Mouse (Mus musculus) gastrocnemius, adult 2 months (tissue): ENCODE data around the gene Rassf4. TPM values are rescaled to one million over a fixed set of nuclear protein-coding genes. Genes with fewer than 3 reads are reported as not detected.
A peak's percentile ranks its signal among the peaks of the same experiment; 100 is the strongest.

Source experiments
- DNase-seq: peaks from one replicate; pipeline ENCODE4 v3.0.0; 2022
- H3K27ac ChIP-seq: fragments of 200-600 bp; 2 replicates; pipeline ENCODE4 v1.8.1; 2022; ENCODE audit warnings: mild to moderate bottlenecking
- H3K4me3 ChIP-seq: fragments of 200-600 bp; 2 replicates; pipeline ENCODE4 v1.8.1; 2022; ENCODE audit warnings: mild to moderate bottlenecking, moderate library complexity
- CTCF ChIP-seq: fragments of 200-600 bp; IDR thresholded peaks from 2 replicates; pipeline ENCODE4 v1.8.1; 2022; ENCODE audit warnings: antibody characterized with exemption, mild to moderate bottlenecking, moderate library complexity
- intact Hi-C: fragments of 180-260 bp; cut with DNase I; formaldehyde crosslinking; loops from one replicate; pipeline ENCODE4 v1.15.1; 2025
- total RNA-seq, 2 experiments: library from RNA; stranded (reverse); gene quantifications; 2 replicates each; pipeline ENCODE4 v1.2.3; 2021

Rassf4 gene
- total RNA-seq, 2 experiments from 2014 or later = 1.7 to 2.3 TPM

DNA sequence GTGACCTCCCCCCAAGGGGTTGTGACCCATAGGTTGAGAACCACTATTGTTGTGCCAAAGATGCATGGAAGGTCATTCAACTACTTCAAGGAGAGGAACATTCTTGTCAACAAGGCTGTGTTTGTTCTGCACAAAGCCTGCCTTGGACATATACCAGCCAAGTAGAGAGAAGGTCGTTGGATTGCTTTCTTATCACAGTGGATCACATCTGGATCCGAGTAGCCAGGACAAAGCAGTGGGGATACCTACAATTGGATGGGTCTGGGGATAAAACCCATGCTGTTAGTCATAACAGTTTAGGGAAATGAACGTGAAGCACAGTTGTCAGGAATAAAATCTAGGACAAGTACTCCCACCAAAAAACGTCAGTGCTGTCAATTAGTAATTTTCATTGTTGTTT is 29.9 kb downstream of the Rassf4 start:
- no peak for DNase-seq
- no peak for TF ChIP-seq CTCF
- peak overlapping the region; percentile 74 for H3K27ac ChIP-seq
- intact Hi-C loops = no loop called here
- no peak overlapping the region for H3K4me3 ChIP-seq

DNA sequence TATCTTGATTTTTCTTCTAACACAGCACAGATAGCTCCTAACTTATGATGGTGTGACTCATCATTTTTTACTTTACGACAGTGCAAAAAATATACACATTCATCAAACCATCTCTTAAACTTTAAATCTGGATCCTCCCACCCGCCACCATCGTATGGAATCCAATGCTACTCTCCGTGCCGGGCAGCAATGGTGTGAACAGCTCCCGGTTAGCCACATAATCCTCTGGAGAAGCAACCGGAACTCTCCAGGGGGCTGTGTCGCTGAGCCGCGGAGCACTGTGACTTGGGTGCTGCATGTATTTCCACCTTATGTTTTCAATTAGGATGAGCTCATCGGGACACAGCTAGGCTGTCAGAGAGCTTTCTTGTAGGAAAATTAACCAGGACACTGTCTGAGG is 30.8 kb downstream of the Rassf4 start:
- no peak for TF ChIP-seq CTCF
- DNase-seq = no peak
- Histone ChIP-seq H3K4me3 (no peak overlapping the region), H3K27ac (peak overlapping the region; percentile 74)
- intact Hi-C loops = no loop called here

DNA sequence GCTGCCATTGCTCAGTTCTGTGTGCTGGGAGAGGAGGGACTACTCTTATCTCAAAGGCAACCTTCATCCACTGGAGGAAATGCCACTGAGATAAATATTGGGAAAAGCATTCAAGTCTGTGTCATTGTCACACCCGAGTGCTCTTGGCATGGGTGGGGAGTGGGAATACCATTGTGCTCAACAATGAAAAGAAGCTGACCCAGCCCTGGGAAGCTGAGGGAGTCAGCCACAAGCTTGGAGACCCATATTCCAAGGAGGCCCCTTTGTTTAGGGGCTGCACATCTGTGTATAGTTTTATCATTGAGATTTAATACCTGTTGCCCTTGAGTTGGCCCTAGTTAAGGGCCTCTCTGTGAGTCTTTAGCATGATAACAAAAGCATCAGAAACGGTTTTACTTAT is 34.1 kb downstream of the Rassf4 start:
- DNase-seq = no peak
- TF ChIP-seq CTCF = no peak
- H3K27ac ChIP-seq = peak overlapping the region; percentile 48
- H3K4me3 ChIP-seq = no peak overlapping the region
- intact Hi-C loops = no loop called here

DNA sequence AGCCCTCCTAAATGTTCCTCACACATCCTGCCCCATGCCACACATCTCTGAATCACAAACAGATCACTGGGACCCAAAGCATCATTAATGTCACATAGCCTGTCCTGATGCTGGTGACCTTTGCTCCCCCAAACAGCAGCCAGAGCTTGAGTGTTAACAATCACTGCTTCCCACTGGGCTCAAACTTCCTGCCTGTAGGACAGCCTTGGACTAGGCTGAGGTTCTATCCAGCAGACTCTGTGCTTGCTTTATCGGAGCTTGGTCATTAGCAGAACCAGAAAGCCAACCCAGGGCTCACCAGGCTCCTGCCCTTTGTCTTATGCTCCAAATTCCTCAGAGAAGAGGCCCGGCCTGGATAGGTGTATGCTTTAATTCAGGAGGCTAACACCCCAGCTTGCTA is 34.9 kb downstream of the Rassf4 start:
- intact Hi-C loops = no loop called here
- TF ChIP-seq CTCF = no peak
- DNase-seq = no peak
- Histone ChIP-seq H3K4me3 (no peak overlapping the region), H3K27ac (peak overlapping the region; percentile 46)

DNA sequence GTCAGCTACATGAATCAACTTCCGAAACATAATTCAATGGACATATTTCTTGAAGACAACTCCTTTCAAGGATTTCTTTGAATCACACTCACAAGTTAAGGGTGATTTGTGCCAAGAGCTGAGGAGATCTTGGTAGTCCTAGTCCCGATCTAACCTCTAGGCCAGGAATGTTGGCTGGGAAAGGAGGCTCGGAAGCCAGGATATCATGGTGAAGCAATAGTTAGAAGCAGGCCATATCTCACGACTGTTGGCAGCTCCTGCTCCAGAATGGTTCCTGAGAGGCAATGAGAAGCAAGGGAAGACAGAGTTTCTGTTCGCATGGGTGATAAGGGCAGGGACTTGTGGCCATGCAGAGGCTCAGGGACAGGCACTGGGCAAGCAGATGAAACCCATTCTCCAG is 36.3 kb downstream of the Rassf4 start:
- peak; percentile 66 for DNase-seq
- intact Hi-C loops = no loop called here
- peak overlapping the region; percentile 86 for H3K27ac ChIP-seq

DNA sequence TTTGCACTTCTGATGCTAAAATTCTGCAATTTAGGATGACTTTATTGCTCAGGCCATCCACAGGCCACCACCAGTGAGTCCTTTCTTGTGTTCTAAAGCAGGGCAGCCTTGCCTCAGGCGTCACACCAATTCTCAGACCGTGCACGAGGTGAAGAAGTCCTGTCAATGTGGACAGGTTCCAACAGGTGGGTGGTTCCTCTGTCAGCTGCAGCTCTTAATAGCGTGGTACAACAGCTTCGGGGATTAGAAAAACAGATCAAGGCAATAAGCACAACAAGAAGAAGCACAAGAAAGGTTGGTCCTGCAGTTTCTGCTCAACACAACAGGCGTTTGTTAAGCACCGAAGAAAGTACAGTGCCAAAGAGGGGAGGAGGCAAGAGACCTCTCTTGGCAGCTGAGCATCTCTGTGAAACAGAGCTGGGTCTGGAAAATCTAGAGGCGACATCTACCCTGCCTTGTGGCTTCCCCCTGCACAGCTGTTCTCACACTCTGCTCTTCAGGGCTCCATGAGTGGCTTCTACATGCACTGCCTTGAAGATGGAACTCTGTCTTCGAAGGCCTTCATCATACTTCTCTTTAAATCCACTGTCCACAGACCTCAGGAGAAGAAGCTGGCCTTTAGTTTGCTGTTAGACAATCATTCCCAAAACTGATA is 37.0 kb downstream of the Rassf4 start:
- Histone ChIP-seq H3K27ac (peak overlapping the region; percentile 86), H3K4me3 (no peak overlapping the region)
- no peak for TF ChIP-seq CTCF
- intact Hi-C loops = no loop called here
- DNase-seq = no peak

More for the DNA sequence above, 36.3 kb downstream of the Rassf4 start:
- no peak for TF ChIP-seq CTCF
- H3K4me3 ChIP-seq = no peak overlapping the region

DNA sequence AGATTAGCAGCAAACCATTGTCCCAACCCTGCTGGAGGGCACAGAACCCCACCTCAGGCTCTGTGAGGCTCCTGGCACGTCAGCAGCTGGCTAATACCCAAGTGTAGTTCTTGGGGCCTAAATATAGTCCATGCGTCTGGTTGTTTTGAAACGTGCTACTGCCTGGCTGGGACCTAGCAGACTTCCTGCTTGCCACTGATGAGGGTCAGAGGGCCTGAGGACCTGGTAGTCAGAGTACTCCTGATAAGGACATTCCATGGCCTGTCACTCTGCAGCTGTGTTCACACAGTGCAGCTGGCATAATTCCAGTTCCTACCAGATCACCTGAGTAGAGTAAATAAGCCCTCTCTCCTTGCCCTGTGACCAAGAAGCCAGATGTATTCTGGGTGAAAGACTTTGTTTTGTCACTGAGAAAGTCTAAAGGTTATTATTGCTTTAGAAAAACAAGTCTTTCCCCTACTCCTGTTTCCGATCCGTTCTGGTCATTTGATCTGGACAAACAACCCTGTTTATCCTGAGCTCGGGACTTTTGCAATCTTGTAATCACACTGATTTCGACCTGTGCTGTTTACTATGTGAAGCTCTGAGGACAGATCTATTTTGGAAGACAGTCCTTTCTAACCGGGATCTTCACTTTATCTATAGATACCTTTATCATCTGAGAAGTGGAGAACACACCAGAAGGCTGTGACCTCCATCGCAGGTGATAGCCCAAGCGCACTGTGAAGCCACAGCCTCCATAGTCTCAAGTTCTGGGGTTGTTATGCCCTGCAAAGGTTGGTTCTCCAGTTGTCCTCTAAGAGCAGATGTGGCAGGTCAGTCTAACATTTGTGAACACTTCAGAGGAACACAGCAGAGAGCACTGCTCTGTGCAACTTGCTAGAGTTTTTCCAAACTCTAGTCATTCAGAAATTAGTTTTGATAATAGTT is 38.2 kb downstream of the Rassf4 start:
- H3K27ac ChIP-seq = peak overlapping the region; percentile 86
- intact Hi-C loops = loop anchor here (1.0 kb wide), 1 partner anchor 15 kb away; the partner anchor contains the start of gene Depp1

DNA sequence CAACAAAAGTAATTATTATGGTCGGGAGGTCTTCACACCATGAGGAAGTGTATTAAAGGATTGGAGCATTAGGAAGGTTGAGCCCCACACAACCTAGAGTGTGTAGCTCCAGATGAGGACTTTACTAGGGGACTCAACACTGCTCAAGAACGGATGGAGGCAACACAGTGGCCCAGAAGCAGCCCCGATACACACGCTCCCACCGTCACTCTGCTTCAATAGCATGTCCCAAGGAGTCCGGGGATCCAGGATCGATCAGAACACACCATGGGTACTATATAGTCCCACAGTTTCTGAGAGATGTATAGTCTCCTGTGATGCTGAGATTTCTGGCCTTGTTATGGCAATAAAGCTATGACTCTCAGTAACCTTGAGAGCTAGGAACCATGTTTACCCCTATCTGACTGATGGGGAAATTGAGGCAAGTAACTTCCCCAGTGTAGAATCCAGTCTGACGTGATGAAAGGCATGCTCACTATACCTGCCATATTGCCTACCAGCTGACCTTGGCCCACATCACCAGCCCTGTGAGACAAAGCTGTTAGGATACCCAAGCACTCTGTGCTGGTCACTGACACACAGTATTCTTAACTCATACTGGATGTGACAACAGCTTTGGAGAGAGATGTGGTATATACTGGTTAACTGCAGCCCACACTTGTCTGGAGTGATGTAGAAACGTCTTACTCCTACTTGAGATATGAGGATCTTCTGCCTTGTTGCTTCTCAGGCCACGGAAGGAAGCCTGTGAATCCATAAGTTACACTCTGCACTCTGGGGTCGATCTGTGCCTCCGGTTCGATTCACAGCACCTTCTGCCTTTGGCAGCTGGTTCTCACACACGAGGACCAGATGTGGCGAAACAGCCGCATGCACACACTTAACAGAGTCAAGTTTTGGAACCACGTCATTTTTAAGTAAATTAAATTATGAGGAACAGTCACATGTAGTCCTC is 39.7 kb downstream of the Rassf4 start:
- peak overlapping the region; percentile 86 for H3K27ac ChIP-seq
- H3K4me3 ChIP-seq = no peak overlapping the region
- intact Hi-C loops = loop anchor here (5.0 kb wide), 1 partner anchor 1928 kb away; the partner anchor contains the start of gene Ankrd26
- DNase-seq = no peak
- TF ChIP-seq CTCF = no peak

More for the DNA sequence above, 38.2 kb downstream of the Rassf4 start:
- no peak for TF ChIP-seq CTCF
- no peak overlapping the region for H3K4me3 ChIP-seq
- DNase-seq = peak; percentile 83

DNA sequence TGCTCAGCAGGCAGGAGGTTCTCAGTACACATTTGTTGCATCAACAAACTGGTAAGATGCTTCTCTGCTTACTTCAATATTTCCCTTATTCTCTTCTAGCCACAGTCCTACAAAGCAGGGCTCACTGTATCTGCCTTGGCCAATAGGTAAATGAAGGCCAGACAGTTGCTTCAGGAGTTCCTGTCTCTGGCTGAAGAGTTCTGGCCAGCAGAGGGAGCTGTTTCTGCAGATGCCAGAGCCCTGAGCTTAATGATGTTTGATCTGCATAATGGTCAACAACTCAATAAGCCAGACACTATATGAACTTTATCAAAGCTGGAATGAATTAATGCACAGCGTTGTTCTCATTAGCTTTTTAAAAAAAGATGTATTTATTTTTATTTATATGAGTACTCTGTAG is 41.6 kb downstream of the Rassf4 start:
- TF ChIP-seq CTCF = peak; percentile 94
- intact Hi-C loops = loop anchor here (5.0 kb wide), 1 partner anchor 1930 kb away; the partner anchor contains the start of gene Ankrd26
- DNase-seq = peak; percentile 83
- H3K4me3 ChIP-seq = no peak overlapping the region
- H3K27ac ChIP-seq = no peak overlapping the region

DNA sequence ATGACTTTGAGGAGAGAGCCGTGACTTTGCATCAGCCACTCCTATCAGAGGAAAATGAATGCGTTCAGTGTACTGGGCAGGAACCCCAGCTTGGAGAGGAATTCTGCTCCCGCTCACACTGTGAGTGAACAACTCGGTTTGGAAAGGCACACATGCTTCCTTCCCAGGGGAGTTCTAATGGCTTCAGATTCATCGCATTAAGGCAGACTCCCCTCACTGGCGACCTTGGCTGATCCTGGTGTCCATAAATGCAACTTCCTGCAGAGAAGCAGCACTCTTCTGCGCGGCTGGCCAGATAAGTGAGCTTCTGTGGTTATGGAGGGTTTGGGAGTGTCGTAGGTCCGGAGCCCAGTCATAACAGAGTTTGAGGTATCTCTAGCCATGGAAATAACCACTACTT is 44.0 kb downstream of the Rassf4 start:
- no peak for DNase-seq
- intact Hi-C loops = loop anchor here (5.0 kb wide), 1 partner anchor 1933 kb away; the partner anchor contains the start of gene Ankrd26
- H3K4me3 ChIP-seq = no peak overlapping the region
- TF ChIP-seq CTCF = no peak
- no peak overlapping the region for H3K27ac ChIP-seq

DNA sequence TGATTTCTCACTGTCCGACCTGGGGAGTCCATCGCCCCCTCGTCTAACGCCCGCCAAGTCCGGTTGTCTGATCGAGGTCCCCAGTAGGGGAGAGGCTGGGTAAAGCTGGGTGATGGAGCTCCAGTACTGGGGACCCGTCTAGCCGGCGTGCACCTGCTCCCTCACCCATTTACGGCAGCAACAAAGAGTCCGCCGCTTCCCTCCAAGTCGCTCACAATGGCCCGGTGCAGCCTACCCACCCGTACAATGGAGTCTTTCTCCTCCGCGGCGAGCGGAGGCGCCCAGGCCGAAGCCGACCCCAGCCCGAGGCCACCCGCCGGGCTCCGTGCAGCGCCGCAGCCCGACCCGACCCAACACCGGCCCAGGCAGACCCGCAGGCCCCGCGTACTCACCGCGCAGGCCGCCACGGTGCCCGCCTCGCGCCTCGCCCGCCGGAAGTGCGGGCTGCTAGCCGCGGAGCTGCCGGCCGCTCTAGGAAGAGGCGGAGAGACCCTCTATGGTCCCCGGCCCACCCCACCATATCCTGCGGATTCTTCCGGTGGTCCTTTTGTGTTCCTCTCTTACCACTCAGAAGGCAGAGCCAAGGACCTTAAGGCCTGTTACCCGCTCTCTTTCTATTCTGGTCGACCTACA is 45.1 kb downstream of the Rassf4 start, which contains the start of gene Zfp422:
Gene Zfp422 (minus strand): TSS at position 461 of the 633 bp plus-strand sequence.
- peak; percentile 77 for DNase-seq
- intact Hi-C loops = no loop called here
- TF ChIP-seq CTCF = no peak
- H3K27ac ChIP-seq = peak within 1 kb of the TSS; percentile 88
- H3K4me3 ChIP-seq = peak within 1 kb of the TSS; percentile 93
